Mouse (Mus musculus) bone marrow, adult 2 months (tissue): ENCODE measurements at regions not wholly inside any gene's neighbourhood (a gene's known extent, or its start where the extent isn't known, plus 50 kb on each side); places are given as distances from the start of the nearest gene placed in this dataset.
A peak's percentile ranks its signal among the peaks of the same experiment; 100 is the strongest.

Source experiments
- H3K27ac ChIP-seq: fragments of 200-500 bp; 2 replicates; pipeline ENCODE4 v1.5.1; 2012; ENCODE audit warnings: low read depth, mild to moderate bottlenecking, control low read depth, inconsistent platforms, low read length; ENCODE audit not compliant: control insufficient read depth, poor library complexity, insufficient read depth
- H3K4me1 ChIP-seq: fragments of 200-500 bp; 2 replicates; pipeline ENCODE4 v1.6.1; 2011; ENCODE audit warnings: low read length; ENCODE audit not compliant: control insufficient read depth, insufficient read depth
- H3K4me3 ChIP-seq: fragments of 200-500 bp; replicated peaks from 2 replicates; pipeline ENCODE3; 2011; ENCODE audit warnings: mild to moderate bottlenecking, low read depth, low read length, control low read depth; ENCODE audit not compliant: control insufficient read depth
- CTCF ChIP-seq: fragments of 200-500 bp; IDR thresholded peaks from 2 replicates; pipeline ENCODE4 v1.5.1; 2011; ENCODE audit warnings: low read length, control low read depth; ENCODE audit not compliant: control insufficient read depth, insufficient read depth
- POLR2A ChIP-seq: fragments of 200-500 bp; IDR thresholded peaks from 2 replicates; pipeline ENCODE4 v1.6.1; 2011; ENCODE audit warnings: low read depth, mild to moderate bottlenecking, control low read depth, low read length, borderline replicate concordance; ENCODE audit not compliant: control insufficient read depth
- WGBS: fragments of 180-500 bp; shearing (Covaris S2); methylation state at CpG from one replicate; pipeline ENCODE4 v1.1.7; 2018; 5-methylcytosine and 5-hydroxymethylcytosine counted together

DNA sequence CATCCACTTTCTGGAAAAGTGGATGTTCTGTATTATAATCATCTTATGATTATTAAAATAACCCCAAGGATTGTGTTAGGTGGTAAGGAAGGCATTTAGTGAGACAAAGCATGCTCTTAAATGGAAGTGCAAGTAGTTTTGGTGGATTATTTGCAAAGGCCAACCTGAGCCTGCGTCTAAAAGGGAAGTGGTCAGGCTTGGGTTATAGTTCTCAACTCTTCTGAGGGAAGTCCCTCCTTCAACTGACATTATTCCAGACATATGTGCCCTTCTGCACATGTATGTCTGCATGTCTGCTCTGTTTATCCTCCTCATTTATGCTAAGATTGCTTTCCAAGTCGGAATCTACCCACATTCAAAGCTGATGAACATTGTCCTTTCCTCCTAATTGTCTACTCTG is 2108.3 kb downstream of the 4930444P10Rik start:
- Histone ChIP-seq H3K27ac (no peak overlapping the region), H3K4me1 (peaks cover 3% of the 10 kb centered on the region), H3K4me3 (no peak overlapping the region)
- no peak for TF ChIP-seq POLR2A
- TF ChIP-seq CTCF: no peak
- 37% methylated on average over 2 of the region's 2 CpGs for WGBS

DNA sequence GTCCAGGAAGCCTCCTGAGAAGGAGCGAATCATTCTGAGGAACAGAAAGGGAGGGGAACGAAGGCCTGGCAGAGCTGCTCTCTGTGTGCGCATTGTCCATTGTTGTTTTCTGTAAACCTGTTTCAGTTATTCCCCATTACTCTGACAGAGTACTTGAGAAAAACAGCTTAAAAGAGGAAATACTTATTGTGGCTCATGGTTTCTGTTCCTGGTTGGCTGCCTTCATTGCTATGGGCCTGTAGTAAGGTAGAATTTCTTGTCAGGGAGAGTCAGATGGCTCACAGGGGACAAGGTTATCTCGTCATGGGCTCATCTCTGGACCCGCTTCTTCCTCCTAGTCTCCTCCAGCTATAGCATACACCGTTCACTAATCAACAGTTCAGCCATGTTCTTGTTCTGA is 2112.9 kb downstream of the 4930444P10Rik start:
- WGBS: 59% methylated on average over 6 of the region's 6 CpGs
- Histone ChIP-seq H3K4me3 (no peak overlapping the region), H3K27ac (peak overlapping the region; percentile 24), H3K4me1 (peaks cover 3% of the 10 kb centered on the region)
- TF ChIP-seq POLR2A (no peak), CTCF (no peak)

DNA sequence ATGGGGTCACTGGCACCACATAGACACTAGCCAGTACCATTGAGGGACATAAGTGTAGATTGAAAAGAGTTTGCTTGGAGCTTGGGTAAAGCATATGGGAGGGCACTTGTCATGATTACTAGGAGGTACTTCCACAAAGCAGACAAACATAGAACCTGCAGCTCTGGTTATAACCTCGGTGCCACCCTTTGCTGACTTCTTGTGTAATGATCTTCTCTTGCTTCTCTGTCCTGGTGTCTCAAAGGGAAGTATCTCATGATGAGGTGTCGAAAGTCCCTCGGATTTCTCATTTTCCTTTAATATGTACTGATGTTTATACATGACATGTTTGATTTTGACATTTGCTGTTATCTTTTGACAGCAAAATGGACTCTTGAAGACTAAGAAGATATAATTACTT is 2114.5 kb downstream of the 4930444P10Rik start:
- Histone ChIP-seq H3K4me1 (peaks cover 2% of the 10 kb centered on the region), H3K4me3 (no peak overlapping the region), H3K27ac (no peak overlapping the region)
- TF ChIP-seq CTCF: no peak
- no peak for TF ChIP-seq POLR2A
- WGBS: 28% methylated on average over 3 of the region's 3 CpGs

DNA sequence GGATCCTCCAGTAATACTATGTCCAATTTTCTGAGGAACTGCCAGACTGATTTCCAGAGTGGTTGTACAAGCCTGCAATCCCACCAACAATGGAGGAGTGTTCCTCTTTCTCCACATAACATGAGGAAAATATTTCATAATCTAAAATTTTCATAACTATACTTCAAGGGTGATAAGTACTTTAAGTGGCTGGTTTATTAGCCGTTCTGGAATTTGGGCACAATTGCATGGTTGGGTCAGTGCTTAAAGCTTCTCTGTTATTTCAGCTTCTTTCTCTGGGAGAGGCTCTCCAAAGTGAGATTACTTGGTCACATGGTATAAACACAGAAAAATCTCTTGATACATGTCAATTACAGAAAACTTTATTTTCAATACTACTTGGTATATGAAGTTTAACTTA is 2115.9 kb downstream of the 4930444P10Rik start:
- Histone ChIP-seq H3K4me1 (peaks cover 2% of the 10 kb centered on the region), H3K4me3 (no peak overlapping the region), H3K27ac (no peak overlapping the region)
- WGBS: 72% methylated on average over 1 of the region's 1 CpGs
- TF ChIP-seq CTCF (no peak), POLR2A (no peak)

DNA sequence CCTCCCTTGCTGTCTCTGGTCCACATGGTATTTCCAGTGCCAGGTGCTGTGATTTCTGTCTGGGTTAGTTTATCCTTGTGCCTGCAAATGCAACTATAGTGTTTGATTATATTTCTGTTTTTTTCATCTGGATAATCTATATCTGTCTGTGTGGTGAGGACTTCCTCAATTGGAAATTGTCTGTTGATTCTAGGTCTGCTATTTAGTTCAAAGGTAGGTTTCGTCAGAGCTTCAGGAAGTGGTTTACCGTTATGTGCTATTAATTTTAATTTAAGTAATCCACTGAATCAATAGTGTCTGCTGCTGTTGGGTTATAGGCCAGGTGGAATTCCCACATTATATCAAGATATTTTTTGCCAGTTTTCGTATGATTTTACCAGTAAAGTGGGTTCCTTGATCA is 2143.9 kb downstream of the 4930444P10Rik start:
- Histone ChIP-seq H3K4me1 (no peaks in the 10 kb centered on the region), H3K4me3 (no peak overlapping the region), H3K27ac (no peak overlapping the region)
- WGBS: 33% methylated on average over 3 of the region's 3 CpGs
- TF ChIP-seq POLR2A: no peak
- no peak for TF ChIP-seq CTCF

DNA sequence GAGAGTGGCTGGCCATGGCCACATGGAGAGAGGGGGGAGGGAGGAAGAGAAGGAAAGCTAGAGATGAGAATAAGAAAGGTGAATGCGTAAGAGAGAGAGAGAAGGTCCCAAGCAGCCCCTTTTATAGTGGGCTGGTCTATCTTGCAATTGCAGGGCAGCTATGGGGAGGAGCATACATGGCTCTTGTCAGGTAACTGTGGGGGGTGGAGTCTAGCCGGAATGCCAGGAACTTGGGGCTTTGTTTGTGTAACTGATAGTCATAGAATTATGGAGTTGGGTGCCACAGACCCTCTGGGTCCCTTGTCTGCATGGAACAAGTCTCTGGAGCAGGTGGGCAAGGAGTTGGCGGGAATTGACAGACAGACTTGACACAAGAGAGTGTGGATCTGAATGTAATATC is 2151.8 kb downstream of the 4930444P10Rik start:
- no peaks in the 10 kb centered on the region for H3K4me1 ChIP-seq
- TF ChIP-seq CTCF: no peak
- no peak for TF ChIP-seq POLR2A
- 74% methylated on average over 3 of the region's 3 CpGs for WGBS
- H3K27ac ChIP-seq: no peak overlapping the region
- H3K4me3 ChIP-seq: no peak overlapping the region

DNA sequence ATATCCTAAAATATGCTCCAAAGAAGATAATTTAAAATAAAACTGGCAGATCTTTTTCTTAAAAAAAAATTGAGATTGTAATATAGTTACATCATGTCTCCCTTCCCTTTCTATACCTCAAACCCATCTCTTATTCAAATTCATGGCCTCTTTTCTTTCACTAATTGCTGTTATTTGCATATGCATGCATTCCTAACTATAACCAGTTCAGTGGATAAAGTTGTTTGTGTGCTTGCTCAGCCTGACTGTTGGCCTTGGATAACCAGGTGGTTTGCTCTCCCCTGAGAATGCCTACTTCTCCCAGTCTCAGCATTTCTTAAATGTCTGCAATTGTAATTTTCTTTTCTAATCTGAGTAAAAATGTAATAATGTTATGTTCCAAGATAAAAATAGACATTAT is 2154.8 kb downstream of the 4930444P10Rik start:
- Histone ChIP-seq H3K4me3 (no peak overlapping the region), H3K4me1 (no peaks in the 10 kb centered on the region), H3K27ac (no peak overlapping the region)
- TF ChIP-seq POLR2A (no peak), CTCF (no peak)

DNA sequence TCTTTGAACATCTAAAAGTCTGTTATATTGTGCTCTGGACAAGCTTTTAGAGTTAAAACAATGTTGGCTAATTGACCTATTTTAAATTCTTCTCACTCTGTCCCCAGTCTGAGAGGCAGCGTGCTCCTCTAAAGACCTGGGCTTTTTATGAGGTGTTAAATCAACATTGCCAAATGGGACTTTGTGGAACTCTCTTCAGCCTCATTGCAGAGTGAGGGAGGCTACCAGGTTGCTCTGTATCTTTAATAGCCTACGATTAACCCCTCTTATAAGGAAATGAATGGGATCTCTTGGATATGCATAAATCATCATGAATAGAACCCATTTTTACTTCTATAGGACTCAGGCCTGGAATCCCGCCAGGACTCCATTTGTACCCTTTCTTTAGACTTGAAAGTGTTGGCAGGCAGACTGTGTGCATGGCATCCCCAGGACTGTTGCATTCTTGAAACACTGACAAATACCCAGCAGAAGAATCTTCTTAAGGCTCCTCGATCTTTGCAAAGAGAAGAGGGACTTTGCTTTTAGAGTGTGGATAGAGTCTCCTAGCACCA is 2157.1 kb downstream of the 4930444P10Rik start:
- H3K4me3 ChIP-seq: no peak overlapping the region
- H3K4me1 ChIP-seq: no peaks in the 10 kb centered on the region
- no peak overlapping the region for H3K27ac ChIP-seq
- TF ChIP-seq CTCF (no peak), POLR2A (no peak)
- 69% methylated on average over 4 of the region's 4 CpGs for WGBS

DNA sequence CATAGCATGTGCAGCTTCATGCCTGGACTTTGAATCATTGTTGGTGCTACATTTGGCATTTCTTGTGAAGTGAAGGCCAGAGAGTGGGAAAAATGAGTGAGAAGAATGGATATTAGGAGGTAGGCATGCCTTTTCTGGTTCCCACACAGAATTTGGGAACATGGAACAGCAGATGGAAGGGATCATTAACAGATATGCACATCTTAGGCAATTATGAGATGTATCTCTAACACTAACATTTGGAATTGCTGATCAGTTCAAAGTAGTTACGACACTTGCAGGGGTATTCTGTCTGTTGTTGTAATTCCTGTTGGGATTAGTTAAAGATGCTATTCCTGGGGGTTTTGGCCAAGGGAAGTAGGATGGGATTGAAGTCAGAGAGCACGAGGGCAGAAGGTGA is 2164.4 kb downstream of the 4930444P10Rik start:
- Histone ChIP-seq H3K4me1 (no peaks in the 10 kb centered on the region), H3K4me3 (no peak overlapping the region), H3K27ac (no peak overlapping the region)
- whole genome bisulfite sequencing: 75% methylated on average over 2 of the region's 2 CpGs
- TF ChIP-seq POLR2A: no peak
- TF ChIP-seq CTCF: no peak
